Mouse (Mus musculus) liver, postnatal 0 days (tissue): ENCODE measurements at regions not wholly inside any gene's neighbourhood (a gene's known extent, or its start where the extent isn't known, plus 50 kb on each side); places are given as distances from the start of the nearest gene placed in this dataset.

ENCODE experiments used
- ATAC-seq: fragments of 200-750 bp; cut with Nextera tagmentation; 2 replicates; pipeline ENCODE4 v1.8.0; 2017; ENCODE audit warnings: mild to moderate bottlenecking, moderate library complexity
- DNase-seq: peaks from one replicate; pipeline ENCODE4 v3.0.0-alpha.2; 2016
- H3K27ac ChIP-seq: fragments of 300-500 bp; sonication (generic); 2 replicates; pipeline ENCODE4 v1.5.1; 2014; ENCODE audit warnings: antibody characterized with exemption, moderate library complexity, mild to moderate bottlenecking, low read depth
- H3K27me3 ChIP-seq: fragments of 300-500 bp; sonication (generic); 2 replicates; pipeline ENCODE4 v1.6.1; 2014; ENCODE audit warnings: low read length, control low read depth, mixed read lengths; ENCODE audit not compliant: insufficient read depth
- H3K36me3 ChIP-seq: fragments of 300-500 bp; sonication (generic); replicated peaks from 2 replicates; pipeline ENCODE4 v1.6.1; 2014; ENCODE audit warnings: mild to moderate bottlenecking, control low read depth, low read length, moderate library complexity, mixed read lengths; ENCODE audit not compliant: insufficient read depth
- H3K4me1 ChIP-seq: fragments of 300-500 bp; sonication (generic); 2 replicates; pipeline ENCODE4 v1.6.1; 2014; ENCODE audit warnings: antibody characterized with exemption, mild to moderate bottlenecking, control low read depth; ENCODE audit not compliant: insufficient read depth
- H3K4me2 ChIP-seq: fragments of 300-500 bp; sonication (generic); 2 replicates; pipeline ENCODE4 v1.6.1; 2014; ENCODE audit warnings: low read depth, mild to moderate bottlenecking, low read length, moderate library complexity, mixed read lengths
- H3K4me3 ChIP-seq: fragments of 300-500 bp; sonication (generic); 2 replicates; pipeline ENCODE4 v1.5.1; 2014; ENCODE audit warnings: low read depth, low read length
- H3K9ac ChIP-seq: fragments of 300-500 bp; sonication (generic); replicated peaks from 2 replicates; pipeline ENCODE4 v1.6.1; 2014; ENCODE audit warnings: mild to moderate bottlenecking, moderate library complexity
- H3K9me3 ChIP-seq: fragments of 300-500 bp; sonication (generic); 2 replicates; pipeline ENCODE4 v1.6.1; 2016; ENCODE audit warnings: mild to moderate bottlenecking, control low read depth, low read length, mixed read lengths
- CTCF ChIP-seq: sonication (generic); IDR thresholded peaks from 2 replicates; pipeline ENCODE4 v1.5.1; 2016; ENCODE audit warnings: antibody characterized with exemption, low read depth
- EP300 ChIP-seq: IDR thresholded peaks from 2 replicates; pipeline ENCODE4 v1.6.1; 2016; ENCODE audit warnings: antibody characterized with exemption, low read depth, mild to moderate bottlenecking
- WGBS: fragments of 180-500 bp; shearing (Covaris S2); extraction: QIAGEN DNeasy Blood & Tissue Kit; methylation state at CpG from one replicate; pipeline ENCODE4 v1.1.7; 2014; ENCODE audit not compliant: insufficient replicate concordance; 5-methylcytosine and 5-hydroxymethylcytosine counted together

DNA sequence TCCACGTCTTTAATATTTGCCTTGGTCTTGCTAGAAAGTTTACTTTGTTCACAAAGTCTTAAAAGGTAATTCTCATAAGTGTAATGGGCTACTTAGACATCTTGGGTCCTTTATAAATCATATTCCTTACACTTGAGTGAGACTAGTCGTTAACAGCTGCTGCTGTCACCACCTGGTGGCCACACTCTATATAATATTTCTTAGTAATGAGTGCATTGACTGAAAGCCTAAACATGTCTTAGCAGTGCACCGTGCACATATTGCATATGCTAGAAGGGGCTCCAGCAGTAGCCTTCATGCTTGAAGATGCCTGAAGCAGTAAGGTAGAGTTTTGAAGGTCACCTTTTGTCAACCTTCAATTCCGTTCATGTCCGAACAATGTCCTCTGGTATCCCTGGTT is 177.2 kb downstream of the Nuf2 start:
- 69% methylated on average over 5 of the region's 5 CpGs for WGBS
- no peak for DNase-seq

DNA sequence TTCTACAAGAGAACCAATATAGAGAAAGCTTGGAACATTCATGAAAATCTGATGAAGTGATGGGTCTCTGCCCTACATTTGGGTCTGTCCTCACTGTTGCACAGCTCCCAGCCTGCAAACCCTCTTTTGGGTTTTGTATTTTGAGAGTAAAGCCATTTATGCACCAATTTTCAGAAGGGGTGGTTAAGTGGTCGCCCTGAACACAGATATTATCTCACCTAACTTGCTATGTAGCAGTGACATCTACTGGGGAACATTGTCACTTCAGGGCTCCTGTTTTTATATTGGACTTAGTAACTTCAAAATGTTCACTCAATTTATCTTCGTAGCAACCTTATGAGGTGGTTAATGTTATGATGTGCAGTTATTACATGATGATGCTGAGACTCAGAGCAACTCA is 183.6 kb downstream of the Nuf2 start:
- Histone ChIP-seq H3K27me3 (no peaks in the 10 kb centered on the region), H3K4me1 (no peaks in the 10 kb centered on the region), H3K4me3 (no peak overlapping the region), H3K4me2 (no peak overlapping the region), H3K27ac (no peak overlapping the region), H3K9ac (no peak overlapping the region), H3K9me3 (no peaks in the 10 kb centered on the region), H3K36me3 (no peaks in the 10 kb centered on the region)
- no peak for TF ChIP-seq EP300
- peak; percentile 32; the same call in 1 of the 2 replicates for TF ChIP-seq CTCF
- no peak for ATAC-seq
- WGBS, result 31% methylated on average over 2 of the region's 2 CpGs
- DNase-seq, result no peak

More for the DNA sequence above, 177.2 kb downstream of the Nuf2 start:
- Histone ChIP-seq H3K4me2 (no peak overlapping the region), H3K27ac (no peak overlapping the region), H3K9ac (no peak overlapping the region), H3K4me1 (no peaks in the 10 kb centered on the region), H3K4me3 (no peak overlapping the region), H3K9me3 (no peaks in the 10 kb centered on the region), H3K36me3 (no peaks in the 10 kb centered on the region), H3K27me3 (no peaks in the 10 kb centered on the region)
- TF ChIP-seq EP300 (no peak), CTCF (peak; percentile 18; the same call in 1 of the 2 replicates)
- no peak for ATAC-seq

DNA sequence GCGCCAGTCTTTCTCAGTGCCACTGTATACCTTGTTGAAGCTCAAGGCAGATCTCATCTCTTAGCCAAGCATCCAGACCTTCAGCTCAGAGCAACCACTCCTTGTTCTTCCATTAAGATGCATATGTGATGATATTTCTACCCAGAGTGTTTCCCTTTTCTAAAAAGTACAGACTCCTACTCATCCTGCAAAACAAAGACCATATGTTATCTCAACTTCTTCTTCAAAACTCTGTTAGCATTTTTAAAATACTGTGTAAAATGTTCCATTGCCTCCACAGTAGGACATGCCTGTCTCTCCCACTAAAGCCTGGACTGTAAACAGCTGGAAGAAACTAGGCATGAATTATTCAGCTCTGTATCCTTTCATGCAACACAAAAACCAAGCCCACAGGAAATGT is 184.4 kb downstream of the Nuf2 start:
- ATAC-seq, result no peak
- Histone ChIP-seq H3K27me3 (no peaks in the 10 kb centered on the region), H3K9me3 (no peaks in the 10 kb centered on the region), H3K36me3 (no peaks in the 10 kb centered on the region), H3K9ac (no peak overlapping the region), H3K4me1 (no peaks in the 10 kb centered on the region), H3K4me2 (no peak overlapping the region), H3K4me3 (no peak overlapping the region), H3K27ac (no peak overlapping the region)
- no peak for DNase-seq
- 67% methylated on average over 1 of the region's 1 CpGs for WGBS
- TF ChIP-seq EP300 (no peak), CTCF (no peak)

DNA sequence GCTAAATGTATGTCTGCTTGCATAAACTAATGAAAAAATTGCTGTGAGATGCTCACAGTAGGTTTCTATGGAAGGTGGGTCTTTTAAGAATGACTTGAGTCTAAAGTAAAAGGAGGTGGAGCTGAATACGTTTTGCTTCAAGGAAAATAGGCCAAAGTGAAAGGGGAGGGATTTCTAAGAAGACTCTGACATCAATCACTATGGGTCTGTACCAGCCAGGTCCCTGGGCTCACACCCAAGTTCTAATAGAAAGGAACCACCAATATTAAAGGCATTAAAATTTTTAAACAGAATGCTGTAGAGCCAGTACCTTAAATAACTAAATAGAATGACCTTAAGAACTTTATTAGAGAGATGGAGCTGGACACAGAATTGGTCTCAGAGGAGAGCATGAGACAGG is 190.1 kb downstream of the Nuf2 start:
- no peaks in the 10 kb centered on the region for H3K36me3 ChIP-seq
- H3K9me3 ChIP-seq, result no peaks in the 10 kb centered on the region
- no peaks in the 10 kb centered on the region for H3K27me3 ChIP-seq
- no peaks in the 10 kb centered on the region for H3K4me1 ChIP-seq
- H3K4me2 ChIP-seq, result no peak overlapping the region
- TF ChIP-seq CTCF, result no peak
- no peak for TF ChIP-seq EP300
- H3K27ac ChIP-seq, result no peak overlapping the region
- ATAC-seq (no peak), DNase-seq (no peak)
- H3K4me3 ChIP-seq, result no peak overlapping the region
- H3K9ac ChIP-seq, result no peak overlapping the region
- WGBS, result 52% methylated on average over 1 of the region's 1 CpGs

DNA sequence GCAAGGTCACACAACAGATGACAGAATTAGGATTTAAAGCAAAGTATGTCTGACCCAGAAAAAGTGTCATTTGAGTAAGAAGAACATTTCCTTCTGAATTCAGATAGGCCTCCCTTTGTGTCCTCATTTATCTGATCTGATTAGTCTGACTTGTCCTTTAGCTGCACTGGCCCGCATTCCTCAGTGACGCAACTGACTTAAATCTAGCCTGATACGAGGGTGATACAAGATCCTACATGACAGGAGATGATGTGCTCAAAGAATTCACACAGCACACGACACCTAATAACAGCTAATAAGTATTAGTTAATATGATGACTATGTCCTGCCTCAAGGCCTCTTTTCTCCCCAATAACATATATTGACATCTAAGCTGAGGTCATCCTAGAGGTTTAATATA is 192.8 kb downstream of the Nuf2 start:
- Histone ChIP-seq H3K9me3 (no peaks in the 10 kb centered on the region), H3K4me3 (no peak overlapping the region), H3K4me1 (no peaks in the 10 kb centered on the region), H3K4me2 (no peak overlapping the region), H3K9ac (no peak overlapping the region), H3K27ac (no peak overlapping the region), H3K36me3 (no peaks in the 10 kb centered on the region), H3K27me3 (no peaks in the 10 kb centered on the region)
- 72% methylated on average over 4 of the region's 4 CpGs for WGBS
- ATAC-seq, result no peak
- TF ChIP-seq CTCF, result no peak
- no peak for TF ChIP-seq EP300
- no peak for DNase-seq

GRCm38 (mm10) chr1:169332165-169332564 is 199.1 kb downstream of the Nuf2 start:
- no peaks in the 10 kb centered on the region for H3K36me3 ChIP-seq
- H3K9ac ChIP-seq, result no peak overlapping the region
- WGBS, result 74% methylated on average over 5 of the region's 5 CpGs
- H3K4me2 ChIP-seq, result no peak overlapping the region
- TF ChIP-seq EP300 (no peak), CTCF (no peak)
- no peak for DNase-seq
- ATAC-seq, result no peak
- no peak overlapping the region for H3K27ac ChIP-seq
- no peaks in the 10 kb centered on the region for H3K4me1 ChIP-seq
- H3K9me3 ChIP-seq, result no peaks in the 10 kb centered on the region
- no peaks in the 10 kb centered on the region for H3K27me3 ChIP-seq
- H3K4me3 ChIP-seq, result no peak overlapping the region

- no peak overlapping the region for H3K4me3 ChIP-seq
- ATAC-seq (no peak), DNase-seq (no peak)
- no peak overlapping the region for H3K27ac ChIP-seq
- no peaks in the 10 kb centered on the region for H3K27me3 ChIP-seq
- no peak overlapping the region for H3K9ac ChIP-seq
- 71% methylated on average over 8 of the region's 8 CpGs for WGBS
- H3K4me1 ChIP-seq, result no peaks in the 10 kb centered on the region
- H3K36me3 ChIP-seq, result no peaks in the 10 kb centered on the region
- TF ChIP-seq EP300 (no peak), CTCF (no peak)
- H3K9me3 ChIP-seq, result no peaks in the 10 kb centered on the region
- H3K4me2 ChIP-seq, result no peak overlapping the region
These were observed 218.0 kb downstream of the Nuf2 start for GRCm38 (mm10) chr1:169313241-169313640.
